ENCODE assay signal across 21 mouse cellular contexts in the genomic region with DNA sequence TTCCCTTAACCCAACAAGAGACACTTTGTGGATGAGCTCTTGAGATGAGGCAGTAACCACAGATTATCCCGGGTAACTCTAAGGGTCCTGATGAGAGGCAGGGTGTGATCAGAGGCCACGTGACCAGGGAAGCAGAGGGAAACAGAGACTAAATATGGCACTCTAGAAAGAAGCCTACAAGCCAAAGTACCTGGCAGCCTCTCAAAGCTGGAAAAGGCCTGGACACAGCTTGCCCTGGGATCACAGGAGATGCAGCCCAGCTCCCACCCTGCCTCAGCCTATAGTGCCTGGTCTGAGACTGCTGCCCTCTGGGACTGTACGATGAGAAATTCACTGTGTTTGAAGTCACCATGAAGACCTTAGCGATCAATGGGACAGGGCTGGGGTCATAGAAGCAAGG.
A peak's percentile ranks its signal among the peaks of the same experiment; 100 is the strongest.
DNase-seq lines count a peak whose midpoint lies in the region; ATAC-seq and TF ChIP-seq lines count a peak whose summit lies in the region.
"Had no signal": no experiment of that assay in that cellular context is flagged by ENCODE, and none has a peak within 500 bp of the region (broad histone marks: within the 10 kb centered on the region; RNA-seq: fewer than 3 reads in every experiment).

No protein-coding gene starts in this region.

- no peak for DNase-seq in forebrain, embryonic 10.5 days (ENCODE audit: extremely low spot score, low spot score)
- DNase-seq in forebrain, embryonic 11.5 days (ENCODE audit: low spot score), result no peak
- no peak for DNase-seq in layer of hippocampus, adult 2 months (ENCODE audit: low spot score in 2 of 2)
- DNase-seq in layer of hippocampus, postnatal 25 days (ENCODE audit: extremely low spot score in 1 of 2, low spot score in 1 of 2), result no peak
- DNase-seq in retina, postnatal 1 day, result no peak
- DNase-seq in liver, postnatal 0 days, result no peak
- DNase-seq: adrenal gland, postnatal 10 days; cerebellum, adult 9-11 months; gastrocnemius, postnatal 25 days; heart, postnatal 10 days; liver; lung, postnatal 4 days; thymus, postnatal 14 days had no signal

- H3K9ac ChIP-seq in forebrain, embryonic 11.5 days (ENCODE audit: low read length), result no peak overlapping the region
- H3K9ac ChIP-seq in embryonic facial prominence, embryonic 15.5 days, result no peak overlapping the region
- H3K9ac ChIP-seq in stomach, embryonic 16.5 days (ENCODE audit: low read length), result no peak overlapping the region
- no peak overlapping the region for H3K9ac ChIP-seq in liver, postnatal 0 days (replicated peaks)
- H3K9ac ChIP-seq: forebrain, embryonic 15.5 days; kidney, embryonic 15.5 days; liver, embryonic 15.5 days; neural tube, embryonic 15.5 days had no signal

- H3K4me2 ChIP-seq in forebrain, embryonic 11.5 days (ENCODE audit: low read depth, low read length, severe bottlenecking), result no peak overlapping the region
- H3K4me2 ChIP-seq in embryonic facial prominence, embryonic 15.5 days (replicated peaks), result no peak overlapping the region
- H3K4me2 ChIP-seq in stomach, embryonic 16.5 days (ENCODE audit: low read depth, low read length), result no peak overlapping the region
- no peak overlapping the region for H3K4me2 ChIP-seq in liver, postnatal 0 days (ENCODE audit: low read depth, low read length)
- H3K4me2 ChIP-seq: forebrain, embryonic 15.5 days; heart, embryonic 11.5 days; kidney, embryonic 15.5 days; liver, embryonic 15.5 days; midbrain, embryonic 11.5 days; neural tube, embryonic 15.5 days had no signal

- no peaks in the 10 kb centered on the region for H3K9me3 ChIP-seq in forebrain, embryonic 10.5 days
- H3K9me3 ChIP-seq in forebrain, embryonic 11.5 days (ENCODE audit: control insufficient read depth, low read length), result no peaks in the 10 kb centered on the region
- no peaks in the 10 kb centered on the region for H3K9me3 ChIP-seq in embryonic facial prominence, embryonic 15.5 days (replicated peaks)
- H3K9me3 ChIP-seq in stomach, embryonic 16.5 days (replicated peaks; ENCODE audit: control insufficient read depth, low read length), result no peaks in the 10 kb centered on the region
- no peaks in the 10 kb centered on the region for H3K9me3 ChIP-seq in liver, postnatal 0 days (ENCODE audit: low read length)
- H3K9me3 ChIP-seq: forebrain, embryonic 15.5 days; kidney, embryonic 15.5 days; liver, embryonic 15.5 days; neural tube, embryonic 15.5 days had no signal

- H3K27me3 ChIP-seq in forebrain, embryonic 10.5 days (ENCODE audit: poor library complexity, severe bottlenecking), result no peaks in the 10 kb centered on the region
- H3K27me3 ChIP-seq in forebrain, embryonic 11.5 days (ENCODE audit: control insufficient read depth, insufficient read depth, low read length), result no peaks in the 10 kb centered on the region
- H3K27me3 ChIP-seq in embryonic facial prominence, embryonic 15.5 days, result no peaks in the 10 kb centered on the region
- H3K27me3 ChIP-seq in stomach, embryonic 16.5 days (ENCODE audit: control insufficient read depth, insufficient read depth, low read length), result no peaks in the 10 kb centered on the region
- H3K27me3 ChIP-seq in liver, postnatal 0 days (ENCODE audit: insufficient read depth, low read length), result no peaks in the 10 kb centered on the region
- H3K27me3 ChIP-seq: forebrain, embryonic 15.5 days; kidney, embryonic 15.5 days; liver, embryonic 15.5 days; neural tube, embryonic 15.5 days had no signal

- peaks cover 21% of the 10 kb centered on the region for H3K4me1 ChIP-seq in forebrain, embryonic 10.5 days
- peaks cover 3% of the 10 kb centered on the region; the same call in 1 of the 2 replicates for H3K4me1 ChIP-seq in forebrain, embryonic 11.5 days (replicated peaks; ENCODE audit: control insufficient read depth, insufficient read depth, low read length)
- H3K4me1 ChIP-seq in embryonic facial prominence, embryonic 15.5 days, result peaks cover 14% of the 10 kb centered on the region
- peaks cover 9% of the 10 kb centered on the region; the same call in 1 of the 2 replicates for H3K4me1 ChIP-seq in stomach, embryonic 16.5 days (ENCODE audit: control insufficient read depth, insufficient read depth, low read length)
- no peaks in the 10 kb centered on the region for H3K4me1 ChIP-seq in liver, postnatal 0 days (ENCODE audit: insufficient read depth)
- H3K4me1 ChIP-seq: liver, embryonic 15.5 days; neural tube, embryonic 15.5 days had no signal

- H3K27ac ChIP-seq in forebrain, embryonic 10.5 days, result peak overlapping the region; percentile 40
- no peak overlapping the region for H3K27ac ChIP-seq in forebrain, embryonic 11.5 days (ENCODE audit: low read depth, low read length)
- H3K27ac ChIP-seq in layer of hippocampus, adult 2 months, result peak overlapping the region; percentile 14; the same call in 1 of the 2 replicates
- peak overlapping the region; percentile 68 for H3K27ac ChIP-seq in embryonic facial prominence, embryonic 15.5 days (replicated peaks)
- peak overlapping the region; percentile 74 for H3K27ac ChIP-seq in stomach, embryonic 16.5 days (ENCODE audit: low read length)
- H3K27ac ChIP-seq in liver, postnatal 0 days (ENCODE audit: low read depth), result no peak overlapping the region
- H3K27ac ChIP-seq: forebrain, embryonic 15.5 days; kidney, embryonic 15.5 days; liver, embryonic 15.5 days; neural tube, embryonic 15.5 days had no signal

- ATAC-seq in forebrain, embryonic 11.5 days (replicated peaks; ENCODE audit: low FRiP score), result no peak
- ATAC-seq in embryonic facial prominence, embryonic 15.5 days (ENCODE audit: insufficient number of reproducible peaks, low FRiP score, low TSS enrichment, low read depth), result no peak
- ATAC-seq in stomach, embryonic 16.5 days (ENCODE audit: insufficient read depth, low FRiP score), result no peak
- no peak for ATAC-seq in liver, postnatal 0 days
- ATAC-seq: forebrain, embryonic 15.5 days had no signal

- no peak overlapping the region for H3K4me3 ChIP-seq in forebrain, embryonic 10.5 days
- H3K4me3 ChIP-seq in forebrain, embryonic 11.5 days (ENCODE audit: low read depth, low read length), result no peak overlapping the region
- H3K4me3 ChIP-seq in layer of hippocampus, adult 2 months, result no peak overlapping the region
- H3K4me3 ChIP-seq in embryonic facial prominence, embryonic 15.5 days (replicated peaks), result no peak overlapping the region
- H3K4me3 ChIP-seq in stomach, embryonic 16.5 days (replicated peaks; ENCODE audit: low read length), result no peak overlapping the region
- H3K4me3 ChIP-seq in liver, postnatal 0 days (ENCODE audit: low read depth, low read length), result no peak overlapping the region
- H3K4me3 ChIP-seq: forebrain, embryonic 15.5 days; kidney, embryonic 15.5 days; liver, embryonic 15.5 days; neural tube, embryonic 15.5 days had no signal

- TF ChIP-seq EP300 in liver, postnatal 0 days (IDR thresholded peaks at IDR 0.05; ENCODE audit: low read depth), result no peak

- WGBS in forebrain, embryonic 10.5 days, result 88% methylated on average over 4 of the region's 4 CpGs
- WGBS in forebrain, embryonic 11.5 days, result 91% methylated on average over 4 of the region's 4 CpGs
- WGBS in embryonic facial prominence, embryonic 15.5 days, result 76% methylated on average over 4 of the region's 4 CpGs
- WGBS in stomach, embryonic 16.5 days, result 72% methylated on average over 4 of the region's 4 CpGs
- 74% methylated on average over 4 of the region's 4 CpGs for WGBS in liver, postnatal 0 days (ENCODE audit: insufficient replicate concordance)

- TF ChIP-seq CTCF in layer of hippocampus, adult 2 months (conservative IDR thresholded peaks at IDR 0.05), result no peak
- TF ChIP-seq CTCF in liver, postnatal 0 days (IDR thresholded peaks at IDR 0.05; ENCODE audit: low read depth), result no peak

- peaks cover 26% of the 10 kb centered on the region for H3K36me3 ChIP-seq in forebrain, embryonic 10.5 days (replicated peaks)
- no peaks in the 10 kb centered on the region for H3K36me3 ChIP-seq in forebrain, embryonic 11.5 days (ENCODE audit: control insufficient read depth, insufficient read depth, low read length)
- H3K36me3 ChIP-seq in embryonic facial prominence, embryonic 15.5 days, result peaks cover 21% of the 10 kb centered on the region; the same call in 1 of the 2 replicates
- H3K36me3 ChIP-seq in stomach, embryonic 16.5 days (ENCODE audit: control insufficient read depth, insufficient read depth, low read length), result no peaks in the 10 kb centered on the region
- H3K36me3 ChIP-seq in liver, postnatal 0 days (replicated peaks; ENCODE audit: insufficient read depth, low read length), result peaks cover 4% of the 10 kb centered on the region; the same call in 1 of the 2 replicates

Comparison
In these comparisons a context has a peak if more than half of its experiments do, and no peak if none do; other contexts are left out.
1. H3K27ac ChIP-seq: peak in forebrain, embryonic 10.5 days (single experiment), layer of hippocampus, adult 2 months (single experiment), embryonic facial prominence, embryonic 15.5 days (single experiment) and stomach, embryonic 16.5 days (single experiment); none in forebrain, embryonic 11.5 days (single experiment) and liver, postnatal 0 days (single experiment).